Mouse (Mus musculus) thymus, adult 2 months (tissue): ENCODE measurements at regions not wholly inside any gene's neighbourhood (a gene's known extent, or its start where the extent isn't known, plus 50 kb on each side); places are given as distances from the start of the nearest gene placed in this dataset.

Experiments
- CTCF ChIP-seq: fragments of 200-500 bp; IDR thresholded peaks from 2 replicates; pipeline ENCODE4 v1.5.1; 2012; ENCODE audit warnings: mild to moderate bottlenecking, control low read depth, low read length, moderate library complexity, borderline replicate concordance; ENCODE audit not compliant: control insufficient read depth, poor library complexity, insufficient read depth; ENCODE audit errors: extremely low read depth
- POLR2A ChIP-seq: fragments of 200-500 bp; IDR thresholded peaks from 2 replicates; pipeline ENCODE4 v1.6.1; 2012; ENCODE audit warnings: mild to moderate bottlenecking, low read length, control low read depth, moderate library complexity; ENCODE audit not compliant: control insufficient read depth, poor library complexity, insufficient read depth; ENCODE audit errors: extremely low read depth

DNA sequence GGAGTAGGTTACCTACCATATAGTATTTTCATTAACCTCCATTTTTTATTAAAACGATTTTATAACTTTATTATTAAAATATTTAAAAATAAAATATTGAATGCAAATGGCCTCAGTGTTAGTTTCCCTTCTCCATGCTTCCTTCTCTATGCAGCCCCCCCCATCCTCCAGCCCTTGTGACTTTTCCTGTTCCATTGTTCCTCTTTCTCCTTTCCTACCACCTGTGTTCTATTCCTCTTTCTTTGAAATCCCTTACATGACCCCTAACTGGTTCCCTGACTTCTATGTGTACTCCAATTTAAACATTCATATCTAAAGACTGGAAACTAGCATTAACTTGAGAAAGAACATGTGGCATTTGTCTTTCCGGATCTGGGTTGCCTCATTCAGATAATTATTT is 101.8 kb upstream of the Dkk2 start:
- no peak for TF ChIP-seq CTCF
- TF ChIP-seq POLR2A = no peak
